Mouse (Mus musculus) gastrocnemius, adult 8-10 months (tissue): ENCODE measurements around the gene Ankrd28. TPM values are rescaled to one million over a fixed set of nuclear protein-coding genes. Genes with fewer than 3 reads are reported as not detected.
"Not testable (repeated sequence)": the region's sequence is repeated elsewhere in the genome, so short reads cannot be mapped to it uniquely, and the experiment has no call there.

Experiments used
- DNase-seq, 2 experiments: peaks; one replicate each; pipeline ENCODE4 v3.0.0; 2022; ENCODE audit warnings: low spot score in 2 of 2
- total RNA-seq, 4 experiments: library from RNA; stranded (reverse); gene quantifications; 2 replicates each; pipeline ENCODE4 v1.2.4; 2022

Ankrd28 gene
- 10 to 100 TPM; 46.0 to 65.1 (median 49.5) TPM for total RNA-seq

- peak; percentile 91 to 93 for DNase-seq
Observed at GRCm38 (mm10) chr14:31830571-31831369, at the start of gene Ankrd28. TSS of gene Ankrd28 (minus strand) at chr14:31830651.

GRCm38 (mm10) chr14:31879456-31879855, 49.0 kb upstream of the Ankrd28 start:
- DNase-seq = no peak

GRCm38 (mm10) chr14:31872130-31872529, 41.7 kb upstream of the Ankrd28 start:
- peak; percentile 63 to 75 for DNase-seq

- DNase-seq = no peak
Observed at GRCm38 (mm10) chr14:31870436-31870835, 40.0 kb upstream of the Ankrd28 start.

- no peak for DNase-seq
Observed at GRCm38 (mm10) chr14:31868591-31868990, 38.1 kb upstream of the Ankrd28 start.

GRCm38 (mm10) chr14:31866366-31866765, 35.9 kb upstream of the Ankrd28 start:
- DNase-seq = not testable (repeated sequence)

GRCm38 (mm10) chr14:31858679-31859078, 28.2 kb upstream of the Ankrd28 start:
- DNase-seq = no peak

GRCm38 (mm10) chr14:31857096-31857975, 26.9 kb upstream of the Ankrd28 start:
- DNase-seq = no peak

GRCm38 (mm10) chr14:31856007-31856406, 25.6 kb upstream of the Ankrd28 start:
- no peak for DNase-seq

- peak in 1 of 2 experiments; percentile 36 for DNase-seq
Observed at GRCm38 (mm10) chr14:31854667-31855066, 24.2 kb upstream of the Ankrd28 start.

GRCm38 (mm10) chr14:31843571-31843970, 13.1 kb upstream of the Ankrd28 start:
- no peak for DNase-seq

GRCm38 (mm10) chr14:31832022-31832421, 1.6 kb upstream of the Ankrd28 start:
- DNase-seq = no peak

GRCm38 (mm10) chr14:31831370-31831712, 890 bp upstream of the Ankrd28 start:
- no peak for DNase-seq

- DNase-seq = peak in 1 of 2 experiments; percentile 34
Observed at GRCm38 (mm10) chr14:31829761-31830562, 489 bp downstream of the Ankrd28 start.

GRCm38 (mm10) chr14:31827221-31827620, 3.2 kb downstream of the Ankrd28 start:
- no peak for DNase-seq

GRCm38 (mm10) chr14:31809942-31810341, 20.5 kb downstream of the Ankrd28 start:
- no peak for DNase-seq

GRCm38 (mm10) chr14:31803791-31804190, 26.7 kb downstream of the Ankrd28 start:
- no peak for DNase-seq

- DNase-seq = no peak
Observed at GRCm38 (mm10) chr14:31800976-31801375, 29.5 kb downstream of the Ankrd28 start.

GRCm38 (mm10) chr14:31800446-31800845, 30.0 kb downstream of the Ankrd28 start:
- DNase-seq = no peak

GRCm38 (mm10) chr14:31798937-31799336, 31.5 kb downstream of the Ankrd28 start:
- DNase-seq = no peak

- no peak for DNase-seq
Observed at GRCm38 (mm10) chr14:31795535-31795934, 34.9 kb downstream of the Ankrd28 start.

- no peak for DNase-seq
Observed at GRCm38 (mm10) chr14:31794776-31795126, 35.7 kb downstream of the Ankrd28 start.
